Mouse (Mus musculus) lung, postnatal 0 days (tissue): ENCODE measurements around the gene Capn10.

Experiments used
- CTCF ChIP-seq: IDR thresholded peaks from 2 replicates; pipeline ENCODE4 v1.5.1; 2016; ENCODE audit warnings: antibody characterized with exemption, mild to moderate bottlenecking
- EP300 ChIP-seq: IDR thresholded peaks from 2 replicates; pipeline ENCODE4 v1.6.1; 2016; ENCODE audit warnings: antibody characterized with exemption, mild to moderate bottlenecking, control low read depth

- TF ChIP-seq CTCF (no peak), EP300 (no peak)
These were observed 565 bp upstream of the Capn10 start for GRCm38 (mm10) chr1:92933611-92934010.
